Mouse (Mus musculus) thymus, postnatal 14 days (tissue): ENCODE measurements around the gene Cd59b.
"Not testable (repeated sequence)": the region's sequence is repeated elsewhere in the genome, so short reads cannot be mapped to it uniquely, and the experiment has no call there.

ENCODE experiments used
- DNase-seq: peaks from one replicate; pipeline ENCODE4 v3.0.0; 2021

Gene Cd59b

GRCm38 (mm10) chr2:104065526-104065925 is 4.1 kb upstream of the Cd59b start, which contains the start of gene Gm10912:
Gene Gm10912 (plus strand): TSS chr2:104065826.
- not testable (repeated sequence) for DNase-seq

- DNase-seq, result not testable (repeated sequence)
Observed at GRCm38 (mm10) chr2:104068450-104068849, 1.2 kb upstream of the Cd59b start, which contains the start of gene Gm10799. Gene Gm10799 (minus strand): TSS chr2:104068550.

GRCm38 (mm10) chr2:104078285-104078684 is 8.6 kb downstream of the Cd59b start:
- not testable (repeated sequence) for DNase-seq

GRCm38 (mm10) chr2:104081436-104082050 is 11.9 kb downstream of the Cd59b start:
- DNase-seq, result not testable (repeated sequence)

- DNase-seq, result no peak
Observed at GRCm38 (mm10) chr2:104082474-104082873, 12.8 kb downstream of the Cd59b start.

GRCm38 (mm10) chr2:104084027-104084426 is 14.4 kb downstream of the Cd59b start:
- DNase-seq, result not testable (repeated sequence)

- not testable (repeated sequence) for DNase-seq
Observed at GRCm38 (mm10) chr2:104087562-104087961, 17.9 kb downstream of the Cd59b start.

- no peak for DNase-seq
Observed at GRCm38 (mm10) chr2:104093305-104093704, 23.7 kb downstream of the Cd59b start.

GRCm38 (mm10) chr2:104095741-104096213 is 26.1 kb downstream of the Cd59b start, which contains the start of gene Cd59a:
Gene Cd59a (plus strand): TSS chr2:104095801.
- peak; percentile 48 for DNase-seq

GRCm38 (mm10) chr2:104096256-104096655 is 26.6 kb downstream of the Cd59b start:
- DNase-seq, result no peak

- DNase-seq, result not testable (repeated sequence)
Observed at GRCm38 (mm10) chr2:104096796-104097195, 27.1 kb downstream of the Cd59b start.

GRCm38 (mm10) chr2:104097396-104097795 is 27.7 kb downstream of the Cd59b start:
- not testable (repeated sequence) for DNase-seq

- DNase-seq, result no peak
Observed at GRCm38 (mm10) chr2:104098529-104099230, 29.0 kb downstream of the Cd59b start.

- no peak for DNase-seq
Observed at GRCm38 (mm10) chr2:104099231-104099585, 29.6 kb downstream of the Cd59b start.

- DNase-seq, result no peak
Observed at GRCm38 (mm10) chr2:104099946-104100345, 30.3 kb downstream of the Cd59b start.

GRCm38 (mm10) chr2:104104800-104105199 is 35.2 kb downstream of the Cd59b start:
- DNase-seq, result no peak

- not testable (repeated sequence) for DNase-seq
Observed at GRCm38 (mm10) chr2:104109021-104109420, 39.4 kb downstream of the Cd59b start.

GRCm38 (mm10) chr2:104109528-104109927 is 39.9 kb downstream of the Cd59b start:
- no peak for DNase-seq

GRCm38 (mm10) chr2:104110031-104110430 is 40.4 kb downstream of the Cd59b start:
- no peak for DNase-seq

GRCm38 (mm10) chr2:104111170-104111797 is 41.6 kb downstream of the Cd59b start:
- not testable (repeated sequence) for DNase-seq

GRCm38 (mm10) chr2:104113563-104113962 is 43.9 kb downstream of the Cd59b start:
- not testable (repeated sequence) for DNase-seq

GRCm38 (mm10) chr2:104114898-104115297 is 45.2 kb downstream of the Cd59b start:
- DNase-seq, result no peak

- not testable (repeated sequence) for DNase-seq
Observed at GRCm38 (mm10) chr2:104117173-104117572, 47.5 kb downstream of the Cd59b start.

- DNase-seq, result no peak
Observed at GRCm38 (mm10) chr2:104119097-104119496, 49.4 kb downstream of the Cd59b start.
